Mouse (Mus musculus) embryonic facial prominence, embryonic 11.5 days (tissue): Measurements from ENCODE around the gene Elk4. TPM values are rescaled to one million over a fixed set of nuclear protein-coding genes. Genes with fewer than 3 reads are reported as not detected.

Experiments used
- ATAC-seq: fragments of 200-750 bp; cut with Nextera tagmentation; replicated peaks from 2 replicates; pipeline ENCODE4 v1.8.0; 2017; ENCODE audit warnings: low read depth; ENCODE audit not compliant: insufficient number of reproducible peaks, low FRiP score, low TSS enrichment
- DNase-seq: peaks from one replicate; pipeline ENCODE4 v3.0.0-alpha.2; 2015; ENCODE audit warnings: low spot score
- H3K27ac ChIP-seq: fragments of 300-500 bp; sonication (generic); replicated peaks from 2 replicates; pipeline ENCODE4 v1.5.1; 2014; ENCODE audit warnings: mild to moderate bottlenecking, low read depth, low read length, control low read depth
- H3K27me3 ChIP-seq: fragments of 300-500 bp; sonication (generic); 2 replicates; pipeline ENCODE4 v1.6.1; 2014; ENCODE audit warnings: mild to moderate bottlenecking, low read length, moderate library complexity, mixed read lengths; ENCODE audit not compliant: control insufficient read depth, insufficient read depth
- H3K36me3 ChIP-seq: fragments of 300-500 bp; sonication (generic); replicated peaks from 2 replicates; pipeline ENCODE4 v1.6.1; 2014; ENCODE audit warnings: low read depth, mild to moderate bottlenecking, low read length, moderate library complexity, mixed read lengths; ENCODE audit not compliant: control insufficient read depth, insufficient read depth
- H3K4me1 ChIP-seq: fragments of 300-500 bp; sonication (generic); 2 replicates; pipeline ENCODE4 v1.6.1; 2014; ENCODE audit warnings: low read length, mixed read lengths; ENCODE audit not compliant: control insufficient read depth, insufficient read depth
- H3K4me2 ChIP-seq: fragments of 300-500 bp; sonication (generic); 2 replicates; pipeline ENCODE4 v1.6.1; 2014; ENCODE audit warnings: low read depth, mild to moderate bottlenecking, control low read depth, low read length, moderate library complexity
- H3K4me3 ChIP-seq: fragments of 300-500 bp; sonication (generic); 2 replicates; pipeline ENCODE4 v1.5.1; 2014; ENCODE audit warnings: low read depth, low read length, control low read depth
- H3K9ac ChIP-seq: fragments of 300-500 bp; sonication (generic); replicated peaks from 2 replicates; pipeline ENCODE4 v1.6.1; 2014; ENCODE audit warnings: mild to moderate bottlenecking, control low read depth, low read length
- H3K9me3 ChIP-seq: fragments of 300-500 bp; sonication (generic); replicated peaks from 2 replicates; pipeline ENCODE4 v1.6.1; 2016; ENCODE audit warnings: mild to moderate bottlenecking, low read length, inconsistent platforms, mixed read lengths; ENCODE audit not compliant: control insufficient read depth
- WGBS: fragments of 180-500 bp; shearing (Covaris S2); extraction: QIAGEN DNeasy Blood & Tissue Kit; methylation state at CpG from one replicate; pipeline ENCODE4 v1.1.7; 2014; 5-methylcytosine and 5-hydroxymethylcytosine counted together
- polyA plus RNA-seq: library from polyadenylated mRNA; unstranded; fragments of >200 nt; fragmentation: Nextera tagmentation; extraction: Ambion mirVana; gene quantifications from 2 replicates; pipeline ENCODE4 v1.2.1, GENCODE M21; 2014

The Elk4 gene
- polyA plus RNA-seq, 1 experiment from 2014 or later = 19.8 TPM

DNA sequence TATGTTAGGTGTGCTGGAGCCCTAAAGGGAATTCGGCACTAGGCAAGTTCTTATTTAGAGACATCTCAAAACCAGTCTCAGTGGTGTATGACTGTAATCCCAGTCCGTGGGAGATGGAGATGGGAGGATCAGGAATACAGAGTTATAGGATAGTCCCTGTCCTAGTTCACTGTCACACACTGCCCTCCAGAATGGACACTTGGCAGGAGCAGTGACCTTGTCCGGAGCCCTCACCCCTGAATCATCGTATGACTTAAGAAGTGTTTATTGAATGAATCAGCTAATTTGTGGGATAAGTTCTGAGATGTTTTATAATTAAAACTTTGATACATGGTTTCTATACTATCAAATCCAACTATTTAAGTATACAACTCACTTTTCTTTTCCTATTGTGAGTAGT, 55.7 kb downstream of the Elk4 start:
- Histone ChIP-seq H3K27me3 (peaks cover 9% of the 10 kb centered on the region), H3K27ac (no peak overlapping the region), H3K36me3 (no peaks in the 10 kb centered on the region), H3K4me1 (peaks cover 3% of the 10 kb centered on the region), H3K4me2 (no peak overlapping the region), H3K4me3 (no peak overlapping the region), H3K9me3 (no peaks in the 10 kb centered on the region), H3K9ac (no peak overlapping the region)
- DNase-seq (no peak), ATAC-seq (no peak)
- 88% methylated on average over 4 of the region's 4 CpGs for WGBS

DNA sequence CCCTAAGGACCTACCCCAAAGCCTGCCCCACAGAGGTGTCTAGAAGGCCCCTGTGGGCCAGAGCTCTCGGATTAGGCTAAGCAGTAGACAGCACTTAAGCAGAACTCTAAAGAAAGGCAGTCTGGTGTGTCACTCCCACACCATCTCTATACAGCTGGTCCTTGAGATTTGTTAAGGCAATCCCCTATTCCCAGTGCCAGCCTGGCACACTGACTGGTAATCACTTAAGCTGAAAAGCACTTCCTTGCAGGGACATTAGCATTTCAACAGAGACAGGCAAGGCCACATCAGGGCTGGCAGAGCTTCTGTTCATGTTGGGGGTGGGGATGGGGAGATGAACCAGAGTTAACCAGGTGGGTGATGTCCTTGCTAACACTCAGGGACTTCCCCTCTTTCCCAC, 57.6 kb downstream of the Elk4 start:
- no peak overlapping the region for H3K4me3 ChIP-seq
- 48% methylated on average over 1 of the region's 1 CpGs for WGBS
- no peaks in the 10 kb centered on the region for H3K9me3 ChIP-seq
- H3K36me3 ChIP-seq = no peaks in the 10 kb centered on the region
- no peak overlapping the region for H3K27ac ChIP-seq
- peaks cover 3% of the 10 kb centered on the region for H3K4me1 ChIP-seq
- H3K4me2 ChIP-seq = no peak overlapping the region
- no peak for ATAC-seq
- no peak for DNase-seq
- no peak overlapping the region for H3K9ac ChIP-seq
- peaks cover 24% of the 10 kb centered on the region for H3K27me3 ChIP-seq

DNA sequence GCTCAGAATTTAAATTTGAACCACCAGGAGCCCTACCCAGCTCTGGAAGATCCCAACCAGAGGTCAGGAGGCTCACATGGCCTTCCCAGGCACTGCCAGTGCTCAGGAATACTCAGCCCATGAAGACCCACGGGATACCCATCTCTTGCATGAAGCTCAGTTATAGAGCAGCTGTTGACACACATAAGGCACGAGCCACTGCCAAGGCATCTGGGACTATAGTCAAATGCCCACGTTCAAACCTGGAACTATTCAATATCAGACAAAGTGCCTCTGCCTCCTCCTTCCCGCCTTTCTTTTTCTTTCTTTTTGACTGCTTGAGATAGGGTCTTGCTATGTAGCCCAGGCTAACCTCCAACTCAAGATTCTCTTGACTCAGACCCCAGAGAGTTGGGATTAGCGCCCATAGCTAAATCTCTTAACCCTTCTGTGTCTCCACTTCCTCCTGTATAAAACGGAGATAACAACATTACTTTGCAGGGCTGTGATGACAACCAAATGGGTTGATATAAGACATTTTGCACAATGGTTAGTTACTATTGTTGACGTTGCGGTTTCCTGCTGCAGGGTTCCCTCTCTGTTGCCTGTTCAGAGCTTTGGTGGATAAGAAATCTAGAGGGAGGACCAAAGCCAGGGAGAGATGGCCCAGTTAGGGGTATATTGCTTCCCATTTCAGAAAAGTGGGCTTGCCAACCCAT, 58.2 kb downstream of the Elk4 start:
- 79% methylated on average over 8 of the region's 8 CpGs for WGBS
- H3K4me2 ChIP-seq = no peak overlapping the region
- DNase-seq (no peak), ATAC-seq (no peak)
- no peak overlapping the region for H3K4me3 ChIP-seq
- H3K9me3 ChIP-seq = no peaks in the 10 kb centered on the region
- H3K27ac ChIP-seq = no peak overlapping the region
- no peak overlapping the region for H3K9ac ChIP-seq
- peaks cover 24% of the 10 kb centered on the region for H3K27me3 ChIP-seq
- H3K36me3 ChIP-seq = no peaks in the 10 kb centered on the region
- peaks cover 3% of the 10 kb centered on the region for H3K4me1 ChIP-seq

DNA sequence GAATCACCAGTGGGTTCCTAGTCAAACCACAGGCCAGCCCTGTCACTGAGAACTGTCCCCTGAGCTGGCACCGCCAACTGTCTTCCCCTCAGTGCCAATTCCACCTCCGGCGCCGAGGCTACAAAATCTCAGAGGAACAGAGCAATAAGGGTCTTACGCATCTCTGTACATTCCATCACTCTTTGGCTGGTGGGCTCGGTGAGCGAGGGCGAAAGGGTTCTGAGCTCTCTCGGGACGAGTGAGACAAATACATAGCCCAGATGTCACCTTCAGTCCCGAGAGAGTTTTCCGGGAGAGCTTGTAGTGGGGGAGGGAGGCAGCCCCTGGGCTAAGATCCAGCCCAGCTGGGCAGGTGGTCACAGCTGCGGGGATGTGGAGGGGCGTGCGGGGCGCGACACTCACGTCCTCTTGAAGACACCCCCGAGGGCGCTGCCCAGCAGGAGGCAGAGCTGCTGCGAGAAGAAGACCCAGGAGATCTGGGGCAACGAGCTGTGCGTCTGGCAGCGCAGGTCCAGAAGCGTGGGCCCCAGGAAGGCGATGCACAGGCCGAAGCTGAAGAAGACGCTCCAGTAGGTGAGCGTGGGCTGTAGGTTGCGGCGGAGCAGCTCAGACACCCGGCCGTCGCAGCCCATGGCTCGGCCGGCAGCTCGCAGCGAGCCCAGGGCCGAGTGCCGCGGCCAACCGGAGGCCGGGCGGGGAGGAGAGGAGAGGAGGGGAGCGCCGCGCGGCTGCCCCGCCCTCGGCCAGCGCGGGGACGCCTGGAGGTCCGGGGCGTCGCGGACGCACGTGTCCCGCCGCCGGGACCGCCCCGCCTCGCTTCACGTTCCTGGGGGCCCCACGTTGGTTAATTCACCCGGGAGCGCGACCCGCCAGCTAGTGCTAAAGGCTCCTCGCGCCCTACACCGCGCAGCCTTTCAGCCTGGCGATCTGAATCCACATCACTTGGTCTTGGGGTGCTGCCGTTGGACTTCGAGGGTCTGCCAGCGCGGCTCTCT, 60.2 kb downstream of the Elk4 start, which contains the start of gene Mfsd4a:
Gene Mfsd4a, minus strand, starts transcription at position 802 of the 995 bp plus-strand sequence.
- no peak; the same call in 1 of the 2 replicates for ATAC-seq
- peaks cover 24% of the 10 kb centered on the region for H3K27me3 ChIP-seq

DNA sequence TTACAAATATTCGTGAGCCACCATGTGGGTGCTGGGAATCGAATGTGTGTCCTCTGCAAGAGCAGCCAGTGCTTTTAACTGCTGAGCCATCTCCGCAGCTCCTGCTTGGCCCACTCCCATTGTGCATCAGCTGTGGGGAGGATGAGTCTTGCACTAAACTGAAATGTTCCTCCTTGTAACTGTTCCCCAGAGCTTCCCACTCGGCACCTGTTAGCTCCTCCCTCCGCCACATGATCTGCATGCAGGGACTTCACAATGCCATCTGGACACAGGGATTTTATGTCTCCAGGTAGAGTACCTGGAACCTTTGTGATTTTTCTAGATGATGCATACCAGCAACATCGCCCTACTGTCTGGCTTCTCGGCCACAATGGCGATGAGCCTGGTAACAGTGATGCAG, 62.0 kb downstream of the Elk4 start:
- Histone ChIP-seq H3K4me3 (no peak overlapping the region), H3K9ac (no peak overlapping the region), H3K4me2 (no peak overlapping the region), H3K27me3 (peaks cover 24% of the 10 kb centered on the region), H3K4me1 (peaks cover 3% of the 10 kb centered on the region), H3K27ac (no peak overlapping the region), H3K9me3 (no peaks in the 10 kb centered on the region), H3K36me3 (no peaks in the 10 kb centered on the region)
- DNase-seq (no peak), ATAC-seq (no peak)
- 83% methylated on average over 8 of the region's 8 CpGs for WGBS

More for the DNA sequence above, 60.2 kb downstream of the Elk4 start, which contains the start of gene Mfsd4a:
- peak within 1 kb of the TSS; percentile 40 for H3K4me3 ChIP-seq
- no peaks in the 10 kb centered on the region for H3K9me3 ChIP-seq
- H3K4me1 ChIP-seq = peaks cover 3% of the 10 kb centered on the region
- peak; percentile 66 for DNase-seq
- no peaks in the 10 kb centered on the region for H3K36me3 ChIP-seq
- WGBS = 4% methylated on average over 79 of the region's 80 CpGs
- H3K4me2 ChIP-seq = peak within 1 kb of the TSS; percentile 91
- no peak within 1 kb of the TSS for H3K27ac ChIP-seq
- H3K9ac ChIP-seq = peak within 1 kb of the TSS; percentile 50

- no peak overlapping the region for H3K9ac ChIP-seq
- no peak overlapping the region for H3K4me2 ChIP-seq
- no peak for DNase-seq
- no peaks in the 10 kb centered on the region for H3K36me3 ChIP-seq
- WGBS = 77% methylated on average over 3 of the region's 3 CpGs
- H3K9me3 ChIP-seq = no peaks in the 10 kb centered on the region
- peaks cover 24% of the 10 kb centered on the region for H3K27me3 ChIP-seq
- no peak for ATAC-seq
- peaks cover 3% of the 10 kb centered on the region for H3K4me1 ChIP-seq
- no peak overlapping the region for H3K27ac ChIP-seq
- H3K4me3 ChIP-seq = no peak overlapping the region
Measured at GRCm38 (mm10) chr1:132070659-132071058, 63.3 kb downstream of the Elk4 start.

DNA sequence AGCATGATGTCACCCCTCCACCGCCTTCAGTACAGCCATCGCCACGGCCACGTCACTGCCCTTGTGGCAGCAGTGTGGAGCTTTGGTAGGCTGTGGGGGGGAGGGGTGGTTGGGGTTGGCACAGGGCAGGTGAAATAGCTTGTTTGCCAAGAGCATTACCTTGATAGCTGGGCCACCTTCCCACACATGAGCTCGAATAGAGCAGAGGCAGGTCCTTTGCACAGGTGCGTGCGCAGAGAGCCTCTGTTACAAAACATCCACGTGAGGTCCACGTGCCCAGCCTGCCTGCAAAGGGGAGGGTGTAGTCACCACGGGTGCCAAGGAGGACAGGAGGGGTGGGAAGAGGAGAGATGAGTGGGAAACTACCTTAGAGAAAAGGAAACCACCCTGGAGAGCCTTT, 68.2 kb downstream of the Elk4 start:
- no peaks in the 10 kb centered on the region for H3K36me3 ChIP-seq
- H3K27ac ChIP-seq = no peak overlapping the region
- DNase-seq = no peak
- H3K4me3 ChIP-seq = no peak overlapping the region
- ATAC-seq = no peak
- H3K9ac ChIP-seq = no peak overlapping the region
- H3K4me2 ChIP-seq = no peak overlapping the region
- H3K4me1 ChIP-seq = no peaks in the 10 kb centered on the region
- WGBS = 86% methylated on average over 10 of the region's 10 CpGs
- H3K9me3 ChIP-seq = no peaks in the 10 kb centered on the region
- no peaks in the 10 kb centered on the region for H3K27me3 ChIP-seq

DNA sequence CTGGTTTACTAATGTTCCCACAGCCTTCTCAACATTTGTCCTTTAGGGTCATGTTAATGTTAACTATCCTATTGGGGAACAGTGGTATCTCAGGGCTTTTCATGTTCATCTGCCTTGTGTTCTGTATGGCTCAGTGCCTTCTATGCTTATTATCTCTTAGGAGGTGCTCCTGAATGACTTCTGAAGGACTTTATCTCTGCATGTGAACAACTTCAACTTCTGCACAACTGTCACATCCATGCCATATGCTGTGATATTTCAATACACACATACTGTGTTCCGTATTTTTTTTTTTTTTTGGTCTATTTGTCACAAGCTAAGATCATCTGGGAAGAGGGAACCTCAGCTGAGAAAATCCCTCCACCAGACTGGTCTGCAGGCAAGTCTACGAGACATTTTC, 71.0 kb downstream of the Elk4 start:
- no peaks in the 10 kb centered on the region for H3K9me3 ChIP-seq
- WGBS = 87% methylated on average over 2 of the region's 2 CpGs

More for the DNA sequence above, 71.0 kb downstream of the Elk4 start:
- no peaks in the 10 kb centered on the region for H3K27me3 ChIP-seq
- H3K4me1 ChIP-seq = no peaks in the 10 kb centered on the region
- H3K4me3 ChIP-seq = no peak overlapping the region
- ATAC-seq (no peak), DNase-seq (no peak)
- no peak overlapping the region for H3K9ac ChIP-seq
- no peak overlapping the region for H3K27ac ChIP-seq
- no peaks in the 10 kb centered on the region for H3K36me3 ChIP-seq
- no peak overlapping the region for H3K4me2 ChIP-seq
